Mouse (Mus musculus) cerebellum, postnatal 4 days (tissue): ENCODE measurements at regions not wholly inside any gene's neighbourhood (a gene's known extent, or its start where the extent isn't known, plus 50 kb on each side); places are given as distances from the start of the nearest gene placed in this dataset.

Experiments
- DNase-seq, 2 experiments: peaks; one replicate each; pipeline ENCODE4 v3.0.0; 2022; ENCODE audit warnings: low spot score in 2 of 2, mixed read lengths in 1 of 2

DNA sequence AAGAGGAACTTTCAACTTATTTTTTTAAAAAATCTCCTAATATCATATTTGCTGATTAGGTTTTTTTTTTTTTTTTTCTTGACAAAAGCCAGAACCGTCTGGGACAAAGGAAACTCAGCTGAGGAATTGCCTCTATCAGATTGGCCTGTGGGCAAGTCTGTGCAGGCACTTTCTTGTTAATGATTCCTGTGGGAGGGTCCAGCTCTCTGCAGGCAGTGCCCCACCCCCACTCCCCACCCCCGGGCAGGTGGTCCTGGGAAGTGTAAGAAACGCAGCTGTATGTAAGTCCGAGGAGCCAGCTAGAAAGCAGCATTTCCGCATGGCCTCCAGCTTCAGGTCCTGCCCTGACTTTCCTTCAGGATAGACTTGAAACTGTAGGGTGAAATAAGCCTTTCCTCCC lies 377.7 kb downstream of the Sox2 start:
- DNase-seq: no peak

DNA sequence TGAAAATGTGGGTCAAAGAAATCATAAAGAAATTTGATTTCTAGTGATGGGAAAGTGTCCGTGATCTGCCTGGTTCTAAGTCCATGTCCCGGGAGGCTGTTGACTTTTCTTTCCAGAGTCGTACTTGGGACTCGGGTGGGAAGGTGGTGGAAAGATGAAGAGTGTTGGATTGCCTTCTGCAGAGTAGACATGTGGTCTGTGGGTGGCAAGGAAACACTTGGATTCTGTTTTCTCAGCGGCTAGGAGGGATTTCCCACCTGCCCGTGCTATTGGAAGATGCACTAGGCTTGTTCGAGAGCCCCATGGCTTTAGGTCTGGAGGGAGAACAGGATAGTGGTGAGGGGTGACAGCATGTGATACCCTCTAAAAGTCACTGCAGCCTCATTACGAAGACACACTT lies 379.7 kb downstream of the Sox2 start:
- DNase-seq: no peak

- no peak for DNase-seq
Measured at GRCm38 (mm10) chr3:35033587-35033986, 383.4 kb downstream of the Sox2 start.

DNA sequence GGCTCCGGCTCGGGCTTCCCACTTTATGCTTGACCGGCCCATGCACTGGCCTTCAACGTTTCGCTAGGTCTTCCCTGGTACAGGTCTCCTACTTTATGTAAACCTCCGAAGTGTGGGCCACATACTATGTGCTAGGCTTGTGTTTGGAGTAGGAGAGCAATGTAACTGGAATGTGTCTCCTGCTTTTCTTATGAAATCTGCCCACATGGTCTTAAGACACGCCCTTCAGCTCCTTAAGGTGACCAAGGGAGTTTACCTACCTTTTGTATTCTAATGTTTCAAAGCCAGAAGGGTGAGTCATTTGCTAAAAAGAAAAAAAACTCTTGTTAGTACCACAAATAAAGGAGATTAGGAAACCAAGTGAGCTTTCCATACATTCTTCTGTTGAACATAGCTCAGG lies 385.0 kb downstream of the Sox2 start:
- no peak for DNase-seq

GRCm38 (mm10) chr3:35043705-35044104 lies 393.5 kb downstream of the Sox2 start:
- no peak for DNase-seq

- DNase-seq: no peak
Measured at GRCm38 (mm10) chr3:35059438-35059837, 409.2 kb downstream of the Sox2 start.

GRCm38 (mm10) chr3:35060042-35060441 lies 409.8 kb downstream of the Sox2 start:
- peak in 1 of 2 experiments; percentile 8 for DNase-seq

GRCm38 (mm10) chr3:35066824-35067223 lies 416.6 kb downstream of the Sox2 start:
- no peak for DNase-seq

DNA sequence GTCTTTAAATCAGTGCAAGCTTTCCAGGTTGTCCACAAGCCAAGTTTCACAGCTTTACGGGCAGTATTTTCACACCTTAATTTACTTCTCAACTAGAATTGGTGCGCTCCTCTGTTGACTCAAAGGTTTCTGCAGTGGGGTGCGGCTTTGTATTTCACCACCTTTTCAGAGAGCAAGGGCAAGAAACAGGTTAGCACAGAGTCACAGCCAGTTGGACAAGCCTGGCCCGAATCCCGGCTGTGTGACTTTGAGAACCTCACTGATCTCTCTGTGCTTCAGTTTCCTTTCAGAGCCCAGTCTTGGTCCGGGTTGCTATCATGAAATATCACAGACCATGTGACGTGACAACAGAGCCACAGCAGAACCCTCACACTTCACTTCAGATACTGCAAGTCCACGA lies 418.4 kb downstream of the Sox2 start:
- DNase-seq: no peak

- DNase-seq: no peak
Measured at GRCm38 (mm10) chr3:35071046-35071445, 420.8 kb downstream of the Sox2 start.

GRCm38 (mm10) chr3:35079887-35080286 lies 429.7 kb downstream of the Sox2 start:
- DNase-seq: no peak

GRCm38 (mm10) chr3:35084091-35084867 lies 434.1 kb downstream of the Sox2 start:
- DNase-seq: no peak

DNA sequence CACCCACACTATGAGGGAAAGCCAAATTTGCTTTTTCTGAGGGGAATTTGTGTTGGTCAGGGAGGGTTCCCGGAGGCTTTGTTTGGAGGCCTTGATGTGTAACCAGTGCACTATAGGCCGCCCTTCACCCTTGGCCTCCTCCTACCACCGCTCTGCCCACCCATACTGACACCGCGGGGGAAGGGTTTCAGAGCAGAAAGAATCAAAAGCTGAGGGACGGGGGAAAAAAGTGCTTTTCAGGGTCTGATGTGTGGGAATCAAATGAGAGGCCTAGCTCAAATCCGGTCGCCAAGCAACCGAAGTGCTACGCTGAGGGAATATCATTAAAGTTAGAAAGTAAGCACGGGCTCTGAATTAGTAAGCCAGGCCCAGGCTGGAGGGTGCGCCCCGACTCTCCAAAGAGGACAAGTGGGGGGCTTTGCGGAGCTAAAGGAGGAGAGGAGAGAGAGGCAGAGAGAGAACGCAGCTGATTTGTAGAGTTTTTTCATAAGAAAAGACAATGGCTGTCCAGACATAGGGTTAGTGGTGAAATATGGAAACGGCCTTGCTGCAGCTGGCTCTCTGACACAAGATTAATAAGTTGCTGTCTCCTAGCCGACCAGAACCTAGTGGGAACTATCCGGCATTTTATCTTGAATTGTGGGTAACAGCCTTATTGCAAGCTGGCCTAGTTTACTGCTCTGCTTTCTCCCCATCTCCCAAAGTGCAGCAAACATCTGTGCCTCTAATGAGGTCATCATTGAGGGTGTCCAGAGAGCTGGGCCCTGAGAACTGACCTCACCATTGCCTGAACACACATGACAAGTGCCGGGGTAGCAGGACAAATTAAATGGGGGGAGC lies 438.3 kb downstream of the Sox2 start:
- peak in 1 of 2 experiments; percentile 32 for DNase-seq

DNA sequence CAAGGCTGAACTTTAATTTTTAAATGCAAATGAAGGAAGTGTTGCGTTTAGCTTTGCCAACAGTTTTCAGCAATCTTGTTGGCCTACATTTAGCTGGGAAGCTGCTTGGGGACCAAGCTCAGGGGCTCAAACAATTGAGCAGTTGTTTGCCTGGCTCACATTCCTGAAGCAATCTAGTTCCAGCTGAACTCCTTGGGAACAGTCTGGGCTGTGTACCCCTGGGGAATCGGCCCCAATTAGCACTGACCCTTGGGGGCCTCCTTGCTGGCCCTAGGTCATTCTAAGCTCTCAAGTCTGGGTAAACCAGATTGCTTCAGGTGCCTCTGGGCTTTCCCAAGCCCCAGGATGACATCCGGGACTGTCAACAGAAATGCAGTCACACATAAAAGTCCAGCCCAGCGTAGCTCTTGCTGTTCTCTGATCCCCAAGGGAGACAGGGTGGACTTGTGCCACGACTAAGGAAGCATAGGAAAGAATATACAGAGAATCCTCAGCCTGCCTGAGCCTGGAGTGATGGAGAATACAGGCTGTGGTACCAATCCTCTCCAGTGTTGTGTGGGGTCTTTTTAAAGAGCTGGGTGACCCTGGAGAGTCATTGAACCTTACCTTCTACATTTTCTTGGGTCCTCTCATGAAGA lies 440.4 kb downstream of the Sox2 start:
- no peak for DNase-seq

- DNase-seq: no peak
Measured at GRCm38 (mm10) chr3:35093001-35093400, 442.8 kb downstream of the Sox2 start.

DNA sequence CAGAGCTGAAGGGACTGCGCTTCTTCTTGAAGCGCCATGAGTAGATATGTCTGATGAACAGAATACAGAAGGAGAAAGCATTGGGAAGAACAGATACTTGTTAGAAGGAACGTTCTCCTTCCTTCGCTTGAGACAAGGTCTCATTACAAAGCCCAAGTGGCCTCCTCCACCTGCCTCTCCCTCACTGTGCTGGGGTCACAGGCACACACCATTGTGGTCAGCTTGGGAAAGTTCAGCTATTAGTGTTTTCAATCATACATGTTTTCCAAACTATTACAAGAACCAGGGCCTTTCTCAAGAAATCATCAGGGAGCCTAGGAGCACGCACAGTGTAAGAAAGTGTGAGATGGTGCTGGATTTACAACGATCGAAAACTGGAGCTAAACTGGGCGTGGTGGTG lies 445.0 kb downstream of the Sox2 start:
- no peak for DNase-seq

GRCm38 (mm10) chr3:35096381-35096780 lies 446.2 kb downstream of the Sox2 start:
- DNase-seq: no peak

DNA sequence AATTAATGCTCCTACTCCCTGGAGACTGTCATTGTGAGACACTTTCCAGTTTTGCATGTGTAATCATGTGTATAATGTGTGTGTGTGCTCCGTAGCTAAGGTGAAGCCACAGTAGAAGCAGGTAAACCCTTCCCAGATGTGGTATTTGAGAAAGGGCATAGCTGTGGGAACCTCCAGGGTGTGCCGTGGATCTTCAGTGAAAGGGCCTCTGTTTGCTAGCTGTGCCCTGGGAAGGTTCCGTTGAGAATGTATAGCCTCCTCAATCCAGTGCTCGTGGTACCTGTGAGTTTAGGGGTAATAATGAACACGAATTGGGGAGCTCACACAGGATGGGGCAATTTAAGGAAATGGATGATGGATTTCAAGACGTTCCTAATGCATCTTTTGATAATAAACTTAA lies 447.6 kb downstream of the Sox2 start:
- DNase-seq: no peak

DNA sequence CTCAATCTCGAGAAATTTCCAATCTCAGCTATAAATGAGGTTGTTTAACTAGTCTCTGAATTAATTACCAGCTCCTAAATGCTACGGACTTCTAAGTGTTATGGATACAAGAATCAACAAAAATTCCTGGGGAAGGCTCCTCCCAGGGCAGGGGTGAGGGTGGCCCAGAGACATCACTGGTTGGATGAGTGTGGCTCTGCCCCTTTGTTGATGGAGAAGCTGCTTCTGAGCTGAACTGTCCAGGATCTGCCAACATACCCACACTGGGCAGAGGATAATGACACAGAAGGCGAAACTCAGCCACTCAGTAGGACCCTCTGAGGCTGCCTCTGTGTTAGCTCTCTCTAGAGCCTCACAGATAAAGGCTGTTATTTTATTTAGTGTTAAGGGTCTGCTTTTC lies 449.0 kb downstream of the Sox2 start:
- no peak for DNase-seq

GRCm38 (mm10) chr3:35099876-35100420 lies 449.7 kb downstream of the Sox2 start:
- no peak for DNase-seq

- DNase-seq: no peak
Measured at GRCm38 (mm10) chr3:35101286-35101685, 451.1 kb downstream of the Sox2 start.

DNA sequence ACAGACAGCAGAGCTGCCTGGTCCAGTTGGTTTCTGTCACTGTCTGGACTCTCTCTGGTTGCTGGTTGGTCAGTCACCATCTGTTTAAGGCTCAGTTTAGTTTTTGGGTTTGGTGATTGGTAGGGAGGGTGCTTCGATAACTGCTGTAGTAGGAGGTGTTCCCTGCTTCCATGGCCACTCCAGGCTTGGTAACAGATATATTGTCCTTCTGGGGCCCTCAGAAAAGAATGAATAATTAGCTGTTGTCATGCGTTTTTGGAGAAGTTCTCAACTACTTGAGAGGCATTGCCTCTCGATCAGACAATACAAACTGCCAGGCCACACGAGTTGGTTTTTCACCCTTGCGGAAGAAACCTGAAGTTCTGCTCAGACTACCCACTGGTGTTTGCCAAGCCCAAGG lies 451.7 kb downstream of the Sox2 start:
- no peak for DNase-seq
